Mouse (Mus musculus) colon, adult 2 months (tissue): ENCODE measurements around the gene Atg5. TPM values are rescaled to one million over a fixed set of nuclear protein-coding genes. Genes with fewer than 3 reads are reported as not detected.

Source experiments
- polyA plus RNA-seq: library from polyadenylated mRNA; depleted of rRNA; stranded (reverse); fragments of >200 nt; gene quantifications from 2 replicates; pipeline ENCODE4 v1.2.3, GENCODE M21; 2012; rRNA removed

Atg5 gene
- polyA plus RNA-seq: 7.0 and 8.0 TPM in 2 replicates

DNA sequence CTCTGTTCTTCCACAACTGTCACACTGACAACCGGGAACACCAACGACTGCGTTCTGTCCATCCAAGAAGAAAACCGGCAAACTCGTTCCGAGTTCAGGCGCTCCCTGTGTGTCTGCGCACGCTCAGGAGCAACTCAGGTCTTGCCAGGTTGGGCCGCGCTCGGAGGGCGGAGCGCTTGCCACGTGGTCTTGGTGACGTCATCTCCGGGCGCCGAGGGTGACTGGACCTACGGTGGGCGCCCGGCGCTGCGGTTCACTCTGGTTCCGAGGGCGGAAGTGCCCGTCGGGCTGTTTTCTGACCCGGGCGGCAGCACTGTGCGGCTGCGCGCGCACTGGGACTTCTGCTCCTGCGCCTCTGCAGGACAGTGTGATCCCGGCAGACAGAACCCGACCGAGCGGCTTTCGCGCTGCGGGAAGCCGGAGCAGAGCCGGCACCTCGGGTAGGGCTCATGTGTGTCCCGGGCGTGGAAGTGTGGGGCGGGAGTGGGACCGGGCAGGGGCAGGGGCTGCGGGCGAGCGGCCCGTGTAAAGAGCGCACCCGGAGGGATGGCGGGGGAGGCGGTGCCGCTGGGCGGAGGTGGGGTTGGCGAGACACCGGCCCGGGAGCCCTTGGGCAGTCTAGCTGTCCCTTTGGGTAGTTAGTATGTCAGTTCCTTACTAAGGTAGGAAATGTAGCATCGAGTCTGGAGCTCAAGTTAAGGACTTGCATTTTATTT is at the start of gene Atg5:
Gene Atg5 (plus strand): TSS at position 214 of the 716 bp plus-strand sequence.

Other genes with a start within 250 kb of the Atg5 start
- gene Crybg1, start 119.5 kb upstream of the Atg5 start, polyA plus RNA-seq: 11.9 and 12.1 TPM in 2 replicates